Mouse (Mus musculus) stomach, embryonic 16.5 days (tissue): Measurements from ENCODE around the gene Zfp706. TPM values are rescaled to one million over a fixed set of nuclear protein-coding genes. Genes with fewer than 3 reads are reported as not detected.
"Not testable (repeated sequence)": the region's sequence is repeated elsewhere in the genome, so short reads cannot be mapped to it uniquely, and the experiment has no call there.

Source experiments
- ATAC-seq: fragments of 200-750 bp; cut with Nextera tagmentation; 2 replicates; pipeline ENCODE4 v1.8.0; 2017; ENCODE audit warnings: moderate number of reproducible peaks, moderate TSS enrichment; ENCODE audit not compliant: insufficient read depth, low FRiP score
- H3K27ac ChIP-seq: fragments of 300-500 bp; sonication (generic); 2 replicates; pipeline ENCODE4 v1.5.1; 2014; ENCODE audit warnings: low read length
- H3K27me3 ChIP-seq: fragments of 300-500 bp; sonication (generic); 2 replicates; pipeline ENCODE4 v1.6.1; 2014; ENCODE audit warnings: low read length, control low read depth, mixed read lengths; ENCODE audit not compliant: control insufficient read depth, insufficient read depth
- H3K36me3 ChIP-seq: fragments of 300-500 bp; sonication (generic); 2 replicates; pipeline ENCODE4 v1.6.1; 2014; ENCODE audit warnings: low read length; ENCODE audit not compliant: control insufficient read depth, insufficient read depth
- H3K4me1 ChIP-seq: fragments of 300-500 bp; sonication (generic); 2 replicates; pipeline ENCODE4 v1.6.1; 2014; ENCODE audit warnings: low read length, control low read depth, mixed read lengths; ENCODE audit not compliant: control insufficient read depth, insufficient read depth
- H3K4me2 ChIP-seq: fragments of 300-500 bp; sonication (generic); 2 replicates; pipeline ENCODE4 v1.6.1; 2014; ENCODE audit warnings: low read depth, low read length, mixed read lengths
- H3K4me3 ChIP-seq: fragments of 300-500 bp; sonication (generic); replicated peaks from 2 replicates; pipeline ENCODE4 v1.5.1; 2014; ENCODE audit warnings: mild to moderate bottlenecking, low read length
- H3K9ac ChIP-seq: fragments of 300-500 bp; sonication (generic); 2 replicates; pipeline ENCODE4 v1.6.1; 2014; ENCODE audit warnings: low read length
- H3K9me3 ChIP-seq: fragments of 300-500 bp; sonication (generic); replicated peaks from 2 replicates; pipeline ENCODE4 v1.6.1; 2016; ENCODE audit warnings: low read length, control low read depth; ENCODE audit not compliant: control insufficient read depth
- WGBS: fragments of 180-500 bp; shearing (Covaris S2); extraction: QIAGEN DNeasy Blood & Tissue Kit; methylation state at CpG from one replicate; pipeline ENCODE4 v1.1.7; 2014; 5-methylcytosine and 5-hydroxymethylcytosine counted together
- polyA plus RNA-seq: library from polyadenylated mRNA; unstranded; fragments of >200 nt; fragmentation: Nextera tagmentation; extraction: Ambion mirVana; gene quantifications from 2 replicates; pipeline ENCODE4 v1.2.1, GENCODE M21; 2015

The Zfp706 gene
- polyA plus RNA-seq, 1 experiment from 2014 or later, result 509 TPM

- ATAC-seq, result no peak
- WGBS, result 91% methylated on average over 7 of the region's 7 CpGs
- Histone ChIP-seq H3K9me3 (peaks cover 4% of the 10 kb centered on the region), H3K9ac (no peak overlapping the region), H3K4me2 (no peak overlapping the region), H3K36me3 (peaks cover 27% of the 10 kb centered on the region), H3K4me3 (no peak overlapping the region), H3K27ac (no peak overlapping the region), H3K27me3 (no peaks in the 10 kb centered on the region), H3K4me1 (peaks cover 15% of the 10 kb centered on the region)
These were observed 5.3 kb downstream of the Zfp706 start for GRCm38 (mm10) chr15:37002276-37002675.

GRCm38 (mm10) chr15:36999602-37000001, 8.0 kb downstream of the Zfp706 start:
- H3K27me3 ChIP-seq, H3K27ac ChIP-seq, H3K4me2 ChIP-seq, H3K4me3 ChIP-seq, H3K9ac ChIP-seq, H3K9me3 ChIP-seq, H3K4me1 ChIP-seq, ATAC-seq: not testable (repeated sequence)
- 51% methylated on average over 7 of the region's 7 CpGs for WGBS
- peaks cover 28% of the 10 kb centered on the region for H3K36me3 ChIP-seq

DNA sequence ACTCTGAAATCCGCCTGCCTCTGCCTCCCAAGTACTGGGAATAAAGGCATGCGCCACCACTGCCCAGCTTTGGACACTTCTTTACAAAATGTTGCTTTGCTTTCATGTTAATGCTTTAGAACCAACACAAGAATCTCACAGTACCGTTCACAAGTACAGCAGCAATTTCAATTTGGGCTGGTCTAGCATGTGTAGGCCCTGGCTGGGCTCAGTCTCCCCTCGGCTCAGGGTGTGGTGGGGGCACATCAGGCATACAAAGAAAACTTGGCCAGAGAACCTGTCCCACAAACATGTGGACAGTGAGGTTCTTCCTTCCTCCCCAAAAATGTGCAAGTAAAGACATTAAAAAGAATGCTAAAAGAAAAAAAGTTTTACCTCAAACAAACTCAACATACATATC, 12.4 kb downstream of the Zfp706 start:
- no peaks in the 10 kb centered on the region for H3K4me1 ChIP-seq
- no peak overlapping the region for H3K4me3 ChIP-seq
- H3K9me3 ChIP-seq, result peaks cover 5% of the 10 kb centered on the region
- H3K36me3 ChIP-seq, result peaks cover 24% of the 10 kb centered on the region
- H3K9ac ChIP-seq, result no peak overlapping the region
- H3K27me3 ChIP-seq, result no peaks in the 10 kb centered on the region
- no peak overlapping the region for H3K4me2 ChIP-seq
- no peak overlapping the region for H3K27ac ChIP-seq
- 96% methylated on average over 4 of the region's 4 CpGs for WGBS
- ATAC-seq, result no peak

DNA sequence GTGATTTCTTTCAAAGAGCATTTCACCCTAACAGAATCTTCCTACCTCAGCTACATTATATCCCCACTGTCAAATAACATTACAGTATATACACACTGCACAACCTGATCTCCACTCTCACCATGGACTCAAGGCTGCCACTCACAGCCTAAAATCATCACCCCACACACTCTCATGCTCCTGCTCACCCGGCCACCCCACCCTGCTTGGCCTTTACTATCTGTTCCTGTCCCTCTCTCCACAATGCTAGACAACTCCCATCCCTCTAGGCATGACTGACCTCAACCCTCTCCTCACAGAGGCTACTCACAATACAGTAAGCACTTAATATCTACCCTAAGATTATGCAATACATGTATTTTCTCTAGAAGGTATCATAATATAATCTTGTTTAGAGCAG, 12.9 kb downstream of the Zfp706 start:
- Histone ChIP-seq H3K4me2 (no peak overlapping the region), H3K4me3 (no peak overlapping the region), H3K27me3 (no peaks in the 10 kb centered on the region), H3K27ac (no peak overlapping the region), H3K36me3 (peaks cover 22% of the 10 kb centered on the region), H3K4me1 (no peaks in the 10 kb centered on the region), H3K9ac (no peak overlapping the region), H3K9me3 (peaks cover 5% of the 10 kb centered on the region)
- ATAC-seq, result no peak
- WGBS, result 70% methylated on average over 1 of the region's 1 CpGs

- Histone ChIP-seq H3K27ac (no peak overlapping the region), H3K9ac (no peak overlapping the region), H3K4me1 (no peaks in the 10 kb centered on the region), H3K36me3 (peaks cover 15% of the 10 kb centered on the region), H3K9me3 (peaks cover 5% of the 10 kb centered on the region), H3K4me3 (no peak overlapping the region), H3K27me3 (no peaks in the 10 kb centered on the region), H3K4me2 (no peak overlapping the region)
- no peak for ATAC-seq
- WGBS, result 81% methylated on average over 8 of the region's 8 CpGs
These were observed 14.0 kb downstream of the Zfp706 start for GRCm38 (mm10) chr15:36993435-36994178.

DNA sequence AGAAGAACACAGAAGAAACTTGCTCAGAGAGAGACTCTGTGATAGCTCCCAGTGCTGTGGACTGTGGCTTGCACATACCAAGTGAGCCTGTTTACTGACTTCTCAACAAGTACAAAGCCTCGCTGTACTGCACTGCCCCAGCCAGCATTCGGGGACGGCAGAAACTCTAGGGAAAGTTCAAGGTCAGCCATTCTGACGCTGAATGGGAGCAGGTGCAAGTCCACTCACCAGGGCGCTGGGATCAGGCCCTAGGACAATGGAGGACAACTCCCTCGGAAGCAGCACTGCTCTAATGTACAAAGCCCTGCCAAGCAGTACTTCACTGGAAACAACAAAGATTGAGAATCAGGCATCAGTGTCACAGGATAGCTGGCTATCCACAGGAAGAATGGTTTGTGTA, 16.2 kb downstream of the Zfp706 start:
- Histone ChIP-seq H3K4me2 (no peak overlapping the region), H3K9ac (no peak overlapping the region), H3K4me1 (no peaks in the 10 kb centered on the region), H3K4me3 (no peak overlapping the region), H3K27ac (no peak overlapping the region), H3K27me3 (no peaks in the 10 kb centered on the region), H3K9me3 (no peaks in the 10 kb centered on the region), H3K36me3 (no peaks in the 10 kb centered on the region)
- WGBS, result 57% methylated on average over 6 of the region's 6 CpGs
- ATAC-seq, result no peak

DNA sequence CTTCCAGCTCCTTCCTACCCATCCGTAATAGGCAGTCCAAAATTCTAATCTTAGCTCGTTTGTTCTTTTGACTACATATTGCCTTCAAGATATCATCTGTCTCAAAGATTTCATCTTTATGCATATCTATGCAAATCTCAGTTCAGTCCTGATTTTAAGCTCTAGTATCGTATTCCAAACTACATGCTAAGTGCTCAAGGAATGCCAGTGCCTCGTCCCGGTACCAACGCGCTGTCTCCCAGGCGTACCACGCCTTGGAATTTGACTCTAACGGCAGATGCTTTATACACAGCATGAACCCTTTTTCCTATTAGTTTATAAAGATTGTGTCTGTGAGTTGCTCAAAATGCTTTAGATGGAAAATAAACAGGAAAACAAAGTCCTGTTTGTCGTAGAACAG, 17.7 kb downstream of the Zfp706 start:
- Histone ChIP-seq H3K4me3 (no peak overlapping the region), H3K27me3 (no peaks in the 10 kb centered on the region), H3K36me3 (no peaks in the 10 kb centered on the region), H3K4me1 (no peaks in the 10 kb centered on the region), H3K9me3 (no peaks in the 10 kb centered on the region), H3K4me2 (no peak overlapping the region), H3K9ac (no peak overlapping the region), H3K27ac (no peak overlapping the region)
- 83% methylated on average over 11 of the region's 11 CpGs for WGBS
- no peak for ATAC-seq

DNA sequence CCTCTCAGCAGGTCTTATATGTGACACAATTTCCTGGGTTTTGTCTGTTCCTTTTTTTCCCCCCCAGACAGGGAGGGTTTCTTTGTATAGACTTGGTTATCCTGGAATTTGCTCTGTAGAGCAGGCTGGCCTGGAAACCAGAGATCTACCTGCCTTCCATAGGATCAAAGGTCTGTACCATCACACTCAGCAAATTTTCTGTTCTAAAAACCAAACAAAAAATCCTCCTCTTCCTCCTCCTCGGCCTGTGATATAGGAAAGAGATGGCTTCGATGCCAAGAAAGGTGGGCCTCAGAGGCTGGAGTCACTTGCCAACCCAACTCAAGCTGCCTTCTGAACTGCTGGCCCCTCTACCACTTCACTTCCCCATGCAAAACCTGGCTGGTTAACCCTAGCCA, 18.9 kb downstream of the Zfp706 start:
- Histone ChIP-seq H3K9ac (no peak overlapping the region), H3K27me3 (no peaks in the 10 kb centered on the region), H3K4me1 (no peaks in the 10 kb centered on the region), H3K4me3 (no peak overlapping the region), H3K36me3 (no peaks in the 10 kb centered on the region), H3K27ac (no peak overlapping the region), H3K4me2 (no peak overlapping the region), H3K9me3 (no peaks in the 10 kb centered on the region)
- ATAC-seq, result no peak
- WGBS, result 79% methylated on average over 2 of the region's 2 CpGs

DNA sequence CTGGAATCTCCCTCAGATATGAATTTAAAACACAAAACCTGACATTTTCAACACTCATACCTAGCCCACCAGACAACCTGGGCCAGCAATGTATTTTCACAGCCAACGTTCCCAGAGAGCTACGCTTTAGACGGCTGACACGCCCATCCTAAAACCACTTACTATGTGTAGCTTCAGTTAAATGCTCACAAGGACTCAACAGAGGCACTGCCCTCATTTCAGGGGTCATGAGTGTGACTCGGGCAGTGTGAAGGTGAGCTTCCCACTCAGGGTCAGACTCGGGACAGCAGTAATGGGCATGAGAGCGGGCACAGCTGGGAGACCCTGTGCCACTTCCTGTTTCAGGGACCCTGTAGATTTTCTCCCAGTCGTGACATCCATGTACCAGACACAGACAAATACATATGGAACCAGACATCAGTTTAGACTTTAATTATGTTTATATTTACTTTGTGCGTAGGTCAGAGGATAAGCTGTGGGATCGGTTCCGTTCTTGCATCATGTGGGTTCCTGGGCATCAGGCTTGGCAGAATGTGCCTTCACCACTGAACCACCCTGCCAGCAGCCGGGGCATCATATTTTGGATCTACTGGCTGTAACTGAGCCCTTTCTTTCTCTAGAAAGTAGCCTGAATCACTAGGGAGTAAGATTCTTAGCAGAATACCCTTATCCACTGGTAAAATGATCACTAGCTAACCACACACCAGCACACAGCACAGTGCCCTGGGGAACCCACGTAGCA, 19.4 kb downstream of the Zfp706 start:
- no peak for ATAC-seq
- Histone ChIP-seq H3K4me3 (no peak overlapping the region), H3K9me3 (no peaks in the 10 kb centered on the region), H3K9ac (no peak overlapping the region), H3K36me3 (no peaks in the 10 kb centered on the region), H3K4me1 (no peaks in the 10 kb centered on the region), H3K27ac (no peak overlapping the region), H3K4me2 (no peak overlapping the region), H3K27me3 (no peaks in the 10 kb centered on the region)
- 71% methylated on average over 13 of the region's 13 CpGs for WGBS
